11 mouse cellular contexts compared by ENCODE assay signal in genomic region chr13:52517021-52517420, GRCm38 (mm10). TPM values are rescaled to one million over a fixed set of nuclear protein-coding genes. Genes with fewer than 3 reads are reported as not detected.
DNase-seq lines count a peak whose midpoint lies in the region.
"Had no signal": no experiment of that assay in that cellular context is flagged by ENCODE, and none has a peak within 500 bp of the region (broad histone marks: within the 10 kb centered on the region; RNA-seq: fewer than 3 reads in every experiment).

No protein-coding gene starts in this region.

- peak; percentile 18 for DNase-seq in adrenal gland, postnatal 14 days
- DNase-seq in adrenal gland, postnatal 25 days, result no peak
- peak; percentile 29 for DNase-seq in cerebellum, adult 9-11 months
- no peak for DNase-seq in cerebellum, postnatal 10 days
- DNase-seq in right cerebral cortex, postnatal 10 days (ENCODE audit: low spot score in 2 of 2), result no peak
- DNase-seq: adrenal gland, adult 2 months; adrenal gland, postnatal 10 days; cerebellum, adult 11 months; cerebellum, adult 8-10 months; forebrain, postnatal 0 days had no signal

RNA-seq across cellular contexts. Expression of gene Diras2, which starts 14.1 kb away (rescaled TPM):
- 5.7 and 6.1 TPM in 2 replicates for total RNA-seq in adrenal gland, postnatal 14 days (2021)
- 4.9 and 5.8 TPM in 2 replicates for total RNA-seq in adrenal gland, postnatal 25 days (2021)
- total RNA-seq: MEL had no signal

Comparison
In these comparisons a context has a peak if more than half of its experiments do, and no peak if none do; other contexts are left out.
1. DNase-seq: peak in adrenal gland, postnatal 14 days (single experiment) and cerebellum, adult 9-11 months (single experiment); none in adrenal gland, postnatal 25 days (single experiment), cerebellum, postnatal 10 days (0 of 2) and right cerebral cortex, postnatal 10 days (0 of 2).